Mouse (Mus musculus): ENCODE measurements around the gene Klhl40. TPM values are rescaled to one million over a fixed set of nuclear protein-coding genes. Genes with fewer than 3 reads are reported as not detected.

Klhl40 gene
- polyA plus RNA-seq, 1 experiment from 2014 or later: 2.1 TPM

GRCm38 (mm10) chr9:121815183-121815582 lies 37.8 kb downstream of the Klhl40 start:
- 76% methylated on average over 6 of the region's 6 CpGs for WGBS

GRCm38 (mm10) chr9:121819073-121819770 lies 41.8 kb downstream of the Klhl40 start:
- H3K27ac ChIP-seq: no peak overlapping the region; the same call in 1 of the 2 replicates
- H3K9me3 ChIP-seq: no peaks in the 10 kb centered on the region
- peaks cover 6% of the 10 kb centered on the region; the same call in 1 of the 2 replicates for H3K4me1 ChIP-seq
- no peak overlapping the region for H3K4me2 ChIP-seq (replicated peaks)
- no peak overlapping the region for H3K9ac ChIP-seq
- whole genome bisulfite sequencing: 85% methylated on average over 9 of the region's 9 CpGs
- no peak overlapping the region for H3K4me3 ChIP-seq
- no peaks in the 10 kb centered on the region for H3K36me3 ChIP-seq
- no peak for ATAC-seq (ENCODE audit: low FRiP score, low read depth)
- no peaks in the 10 kb centered on the region for H3K27me3 ChIP-seq (replicated peaks)

More at GRCm38 (mm10) chr9:121815183-121815582, 37.8 kb downstream of the Klhl40 start:
- Histone ChIP-seq H3K4me2 (replicated peaks) (no peak overlapping the region), H3K9me3 (no peaks in the 10 kb centered on the region), H3K4me3 (no peak overlapping the region), H3K27ac (no peak overlapping the region), H3K4me1 (peaks cover 13% of the 10 kb centered on the region), H3K27me3 (replicated peaks) (no peaks in the 10 kb centered on the region; the same call in 1 of the 2 replicates), H3K36me3 (no peaks in the 10 kb centered on the region), H3K9ac (no peak overlapping the region)
- ATAC-seq (ENCODE audit: low FRiP score, low read depth): no peak

GRCm38 (mm10) chr9:121819771-121820471 lies 42.5 kb downstream of the Klhl40 start:
- H3K9me3 ChIP-seq: no peaks in the 10 kb centered on the region
- 65% methylated on average over 7 of the region's 7 CpGs for WGBS
- H3K27me3 ChIP-seq (replicated peaks): no peaks in the 10 kb centered on the region
- H3K4me3 ChIP-seq: no peak overlapping the region
- ATAC-seq (ENCODE audit: low FRiP score, low read depth): no peak
- H3K4me2 ChIP-seq (replicated peaks): no peak overlapping the region
- no peak overlapping the region; the same call in 1 of the 2 replicates for H3K27ac ChIP-seq
- no peak overlapping the region for H3K9ac ChIP-seq
- H3K4me1 ChIP-seq: peaks cover 6% of the 10 kb centered on the region; the same call in 1 of the 2 replicates
- no peaks in the 10 kb centered on the region for H3K36me3 ChIP-seq

- H3K27me3 ChIP-seq (replicated peaks): no peaks in the 10 kb centered on the region
- WGBS: 79% methylated on average over 5 of the region's 5 CpGs
Observed at GRCm38 (mm10) chr9:121820765-121821164, 43.4 kb downstream of the Klhl40 start.

GRCm38 (mm10) chr9:121822585-121822991 lies 45.2 kb downstream of the Klhl40 start:
- no peak overlapping the region for H3K9ac ChIP-seq
- 68% methylated on average over 6 of the region's 6 CpGs for WGBS
- H3K4me1 ChIP-seq: peaks cover 6% of the 10 kb centered on the region; the same call in 1 of the 2 replicates
- no peak overlapping the region for H3K4me2 ChIP-seq (replicated peaks)
- H3K4me3 ChIP-seq: no peak overlapping the region
- peak; percentile 61 for ATAC-seq (ENCODE audit: low FRiP score, low read depth)
- H3K27ac ChIP-seq: no peak overlapping the region
- H3K36me3 ChIP-seq: no peaks in the 10 kb centered on the region
- H3K9me3 ChIP-seq: no peaks in the 10 kb centered on the region
- no peaks in the 10 kb centered on the region for H3K27me3 ChIP-seq (replicated peaks)

More at GRCm38 (mm10) chr9:121820765-121821164, 43.4 kb downstream of the Klhl40 start:
- Histone ChIP-seq H3K27ac (no peak overlapping the region), H3K4me3 (no peak overlapping the region), H3K4me1 (peaks cover 6% of the 10 kb centered on the region; the same call in 1 of the 2 replicates), H3K4me2 (replicated peaks) (no peak overlapping the region), H3K36me3 (no peaks in the 10 kb centered on the region), H3K9me3 (no peaks in the 10 kb centered on the region), H3K9ac (no peak overlapping the region)
- ATAC-seq (ENCODE audit: low FRiP score, low read depth): no peak

GRCm38 (mm10) chr9:121823051-121823450 lies 45.6 kb downstream of the Klhl40 start:
- ATAC-seq (ENCODE audit: low FRiP score, low read depth): peak; percentile 19; the same call in 1 of the 2 replicates
- Histone ChIP-seq H3K9ac (no peak overlapping the region), H3K4me1 (peaks cover 6% of the 10 kb centered on the region; the same call in 1 of the 2 replicates), H3K4me2 (replicated peaks) (no peak overlapping the region), H3K27ac (no peak overlapping the region), H3K9me3 (no peaks in the 10 kb centered on the region), H3K27me3 (replicated peaks) (no peaks in the 10 kb centered on the region), H3K4me3 (no peak overlapping the region), H3K36me3 (no peaks in the 10 kb centered on the region)
- 91% methylated on average over 1 of the region's 1 CpGs for WGBS

GRCm38 (mm10) chr9:121823991-121824390 lies 46.6 kb downstream of the Klhl40 start:
- peaks cover 6% of the 10 kb centered on the region; the same call in 1 of the 2 replicates for H3K4me1 ChIP-seq
- no peak overlapping the region for H3K4me3 ChIP-seq
- WGBS: 76% methylated on average over 7 of the region's 7 CpGs
- H3K9ac ChIP-seq: no peak overlapping the region
- H3K27ac ChIP-seq: no peak overlapping the region
- peak; percentile 60 for ATAC-seq (ENCODE audit: low FRiP score, low read depth)
- no peaks in the 10 kb centered on the region for H3K27me3 ChIP-seq (replicated peaks)
- no peaks in the 10 kb centered on the region for H3K9me3 ChIP-seq
- no peak overlapping the region for H3K4me2 ChIP-seq (replicated peaks)
- H3K36me3 ChIP-seq: no peaks in the 10 kb centered on the region

- Histone ChIP-seq H3K27me3 (replicated peaks) (no peaks in the 10 kb centered on the region), H3K9me3 (no peaks in the 10 kb centered on the region), H3K4me1 (peaks cover 6% of the 10 kb centered on the region; the same call in 1 of the 2 replicates), H3K4me2 (replicated peaks) (no peak overlapping the region), H3K36me3 (no peaks in the 10 kb centered on the region), H3K4me3 (no peak overlapping the region), H3K27ac (no peak overlapping the region), H3K9ac (no peak overlapping the region)
- 88% methylated on average over 3 of the region's 3 CpGs for WGBS
- ATAC-seq (ENCODE audit: low FRiP score, low read depth): no peak
Observed at GRCm38 (mm10) chr9:121826356-121826755, 48.9 kb downstream of the Klhl40 start.

- no peaks in the 10 kb centered on the region for H3K9me3 ChIP-seq
- H3K4me3 ChIP-seq: no peak overlapping the region
- no peak overlapping the region for H3K27ac ChIP-seq
- no peaks in the 10 kb centered on the region for H3K36me3 ChIP-seq
- 81% methylated on average over 6 of the region's 6 CpGs for WGBS
- no peaks in the 10 kb centered on the region for H3K4me1 ChIP-seq
- no peak overlapping the region for H3K9ac ChIP-seq
- ATAC-seq (ENCODE audit: low FRiP score, low read depth): no peak
- H3K4me2 ChIP-seq (replicated peaks): no peak overlapping the region
- H3K27me3 ChIP-seq (replicated peaks): no peaks in the 10 kb centered on the region
Observed at GRCm38 (mm10) chr9:121828314-121828713, 50.9 kb downstream of the Klhl40 start.

- Histone ChIP-seq H3K4me1 (no peaks in the 10 kb centered on the region), H3K4me3 (no peak overlapping the region), H3K36me3 (no peaks in the 10 kb centered on the region), H3K27ac (no peak overlapping the region), H3K9ac (no peak overlapping the region), H3K4me2 (replicated peaks) (no peak overlapping the region), H3K9me3 (no peaks in the 10 kb centered on the region), H3K27me3 (replicated peaks) (no peaks in the 10 kb centered on the region)
- ATAC-seq (ENCODE audit: low FRiP score, low read depth): no peak
- WGBS: 72% methylated on average over 7 of the region's 7 CpGs
Observed at GRCm38 (mm10) chr9:121829270-121829992, 52.0 kb downstream of the Klhl40 start.

GRCm38 (mm10) chr9:121830243-121830955 lies 53.0 kb downstream of the Klhl40 start:
- Histone ChIP-seq H3K9ac (no peak overlapping the region), H3K36me3 (no peaks in the 10 kb centered on the region)

More at GRCm38 (mm10) chr9:121830243-121830955, 53.0 kb downstream of the Klhl40 start:
- 0 out of 2 replicates have a peak, but pooled peaks have one; percentile 34 for ATAC-seq (ENCODE audit: low FRiP score, low read depth)
- Histone ChIP-seq H3K4me3 (no peak overlapping the region), H3K27ac (no peak overlapping the region), H3K9me3 (0 out of 2 replicates have a peak, but pooled peaks cover 1% of the 10 kb centered on the region), H3K27me3 (replicated peaks) (no peaks in the 10 kb centered on the region), H3K4me2 (replicated peaks) (no peak overlapping the region), H3K4me1 (no peaks in the 10 kb centered on the region)
- WGBS: 79% methylated on average over 6 of the region's 6 CpGs
